Mouse (Mus musculus) brain, embryonic 14.5 days (tissue): ENCODE measurements around the gene Atxn7l1.

Source experiments
- CTCF ChIP-seq: fragments of 200-500 bp; IDR thresholded peaks from 2 replicates; pipeline ENCODE4 v1.5.1; 2012; ENCODE audit warnings: inconsistent platforms, mild to moderate bottlenecking, moderate library complexity, borderline replicate concordance; ENCODE audit not compliant: insufficient read depth, insufficient read length; ENCODE audit errors: extremely low read depth
- POLR2A ChIP-seq: fragments of 200-500 bp; IDR thresholded peaks from 2 replicates; pipeline ENCODE4 v1.6.1; 2012; ENCODE audit warnings: mild to moderate bottlenecking, inconsistent platforms, borderline replicate concordance; ENCODE audit not compliant: poor library complexity, insufficient read depth, insufficient read length, severe bottlenecking; ENCODE audit errors: extremely low read depth

DNA sequence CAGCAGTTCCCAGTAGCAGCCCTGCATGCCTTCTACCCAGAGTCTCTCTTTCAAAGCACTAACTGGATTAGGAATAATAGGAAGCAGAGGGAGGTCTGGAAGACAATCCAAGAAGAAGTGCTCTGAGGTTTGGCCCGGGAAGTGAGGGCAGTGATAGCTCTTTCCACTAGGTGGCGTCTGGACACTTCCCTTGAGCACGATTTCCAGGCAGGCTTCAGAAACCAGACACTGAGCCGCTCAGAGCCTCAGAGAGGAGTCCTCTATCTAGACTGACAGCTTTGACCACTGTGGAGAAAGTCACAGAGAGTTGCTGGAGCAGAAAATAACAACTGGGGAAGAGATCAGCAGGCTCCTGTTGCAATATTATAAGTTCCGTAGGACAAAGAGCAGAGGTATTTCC is 241.3 kb downstream of the Atxn7l1 start:
- TF ChIP-seq POLR2A, result no peak
- peak; percentile 87 for TF ChIP-seq CTCF
